Mouse (Mus musculus) heart, embryonic 11.5 days (tissue): Measurements from ENCODE around the gene Rpl27. TPM values are rescaled to one million over a fixed set of nuclear protein-coding genes. Genes with fewer than 3 reads are reported as not detected.
"Not testable (repeated sequence)": the region's sequence is repeated elsewhere in the genome, so short reads cannot be mapped to it uniquely, and the experiment has no call there.

ENCODE experiments used
- ATAC-seq: fragments of 200-750 bp; cut with Nextera tagmentation; replicated peaks from 2 replicates; pipeline ENCODE4 v1.8.0; 2017; ENCODE audit warnings: moderate library complexity; ENCODE audit not compliant: insufficient number of reproducible peaks, low FRiP score, low TSS enrichment
- H3K27ac ChIP-seq: fragments of 300-500 bp; sonication (generic); 2 replicates; pipeline ENCODE4 v1.5.1; 2014; ENCODE audit warnings: mild to moderate bottlenecking, low read depth, low read length
- H3K27me3 ChIP-seq: fragments of 300-500 bp; sonication (generic); 2 replicates; pipeline ENCODE4 v1.6.1; 2014; ENCODE audit warnings: mild to moderate bottlenecking, low read length, mixed read lengths; ENCODE audit not compliant: control insufficient read depth, insufficient read depth
- H3K36me3 ChIP-seq: fragments of 300-500 bp; sonication (generic); 2 replicates; pipeline ENCODE4 v1.6.1; 2014; ENCODE audit warnings: mild to moderate bottlenecking, low read length, moderate library complexity, mixed read lengths; ENCODE audit not compliant: control insufficient read depth, insufficient read depth
- H3K4me1 ChIP-seq: fragments of 300-500 bp; sonication (generic); 2 replicates; pipeline ENCODE4 v1.6.1; 2014; ENCODE audit warnings: low read length; ENCODE audit not compliant: control insufficient read depth, insufficient read depth
- H3K4me2 ChIP-seq: fragments of 300-500 bp; sonication (generic); 2 replicates; pipeline ENCODE4 v1.6.1; 2014; ENCODE audit warnings: mild to moderate bottlenecking, moderate library complexity
- H3K4me3 ChIP-seq: fragments of 300-500 bp; sonication (generic); 2 replicates; pipeline ENCODE4 v1.5.1; 2014; ENCODE audit warnings: low read depth, low read length
- H3K9ac ChIP-seq: fragments of 300-500 bp; sonication (generic); 2 replicates; pipeline ENCODE4 v1.6.1; 2014; ENCODE audit warnings: mild to moderate bottlenecking, low read depth, low read length, moderate library complexity
- H3K9me3 ChIP-seq: fragments of 300-500 bp; sonication (generic); replicated peaks from 2 replicates; pipeline ENCODE4 v1.6.1; 2016; ENCODE audit warnings: low read length; ENCODE audit not compliant: control insufficient read depth
- WGBS: fragments of 180-500 bp; shearing (Covaris S2); extraction: QIAGEN DNeasy Blood & Tissue Kit; methylation state at CpG from one replicate; pipeline ENCODE4 v1.1.7; 2014; ENCODE audit not compliant: insufficient replicate concordance; 5-methylcytosine and 5-hydroxymethylcytosine counted together
- polyA plus RNA-seq: library from polyadenylated mRNA; unstranded; fragments of >200 nt; fragmentation: Nextera tagmentation; extraction: Ambion mirVana; gene quantifications from 2 replicates; pipeline ENCODE4 v1.2.1, GENCODE M21; 2014

Gene Rpl27
- polyA plus RNA-seq, 1 experiment from 2014 or later, result 315 TPM

GRCm38 (mm10) chr11:101441450-101442126, 510 bp upstream of the Rpl27 start:
- H3K36me3 ChIP-seq, result peaks cover 22% of the 10 kb centered on the region
- H3K4me3 ChIP-seq, result peak overlapping the region; percentile 79
- H3K4me1 ChIP-seq, H3K9ac ChIP-seq, H3K27me3 ChIP-seq, H3K9me3 ChIP-seq, ATAC-seq: not testable (repeated sequence)
- 0 out of 2 replicates have a peak overlapping the region, but pooled peaks have one; percentile 29 for H3K27ac ChIP-seq
- H3K4me2 ChIP-seq, result peak overlapping the region; percentile 56
- 41% methylated on average over 14 of the region's 15 CpGs for WGBS

DNA sequence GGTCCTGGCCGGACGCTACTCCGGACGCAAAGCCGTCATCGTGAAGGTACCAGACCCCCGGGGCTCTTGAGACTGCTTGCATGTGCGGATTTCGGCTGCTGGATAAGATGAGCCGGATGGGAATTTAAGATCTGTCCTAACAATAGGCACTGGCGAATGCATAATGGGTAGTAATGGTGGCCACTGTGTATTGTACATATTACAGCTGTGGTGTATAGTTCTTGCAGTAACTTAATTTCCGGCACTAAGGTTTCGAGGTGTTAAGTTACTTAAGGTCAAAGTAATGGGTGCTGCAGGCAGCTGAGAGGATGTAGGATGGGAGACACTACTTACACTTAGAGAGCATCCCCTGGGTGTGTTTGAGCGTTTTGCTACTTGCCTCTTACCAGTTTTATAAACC, 662 bp downstream of the Rpl27 start:
- Histone ChIP-seq H3K4me1 (peaks cover 4% of the 10 kb centered on the region), H3K4me3 (peak overlapping the region; percentile 79), H3K36me3 (peaks cover 22% of the 10 kb centered on the region), H3K4me2 (peak overlapping the region; percentile 94), H3K27ac (peak overlapping the region; percentile 94), H3K9ac (peak overlapping the region; percentile 93), H3K9me3 (no peaks in the 10 kb centered on the region), H3K27me3 (no peaks in the 10 kb centered on the region)
- ATAC-seq, result no peak
- 1% methylated on average over 14 of the region's 14 CpGs for WGBS

DNA sequence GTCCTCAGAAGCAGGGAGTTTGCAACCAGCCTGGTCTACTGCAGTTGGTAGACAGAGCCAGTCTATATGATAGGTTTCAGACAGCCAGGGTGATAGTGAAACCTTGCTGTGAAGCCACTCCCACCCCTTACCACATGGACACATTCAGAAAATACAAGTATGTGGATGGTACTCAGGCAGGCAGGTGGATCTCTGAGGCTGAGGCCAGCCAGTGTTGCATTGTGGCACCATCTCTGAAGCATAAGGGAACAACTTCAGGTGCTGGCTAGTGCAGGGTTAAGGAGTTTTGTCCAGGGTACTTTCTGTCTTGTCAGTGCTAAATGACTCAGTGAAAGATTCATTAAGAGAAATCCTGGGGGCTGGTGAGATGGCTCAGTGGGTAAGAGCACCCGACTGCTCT, 4.2 kb downstream of the Rpl27 start:
- Histone ChIP-seq H3K9me3 (no peaks in the 10 kb centered on the region), H3K27ac (no peak overlapping the region), H3K4me1 (peaks cover 10% of the 10 kb centered on the region), H3K9ac (no peak overlapping the region), H3K27me3 (no peaks in the 10 kb centered on the region), H3K4me2 (no peak overlapping the region), H3K36me3 (peaks cover 22% of the 10 kb centered on the region), H3K4me3 (no peak overlapping the region)
- ATAC-seq, result no peak
- WGBS, result 65% methylated on average over 1 of the region's 1 CpGs

DNA sequence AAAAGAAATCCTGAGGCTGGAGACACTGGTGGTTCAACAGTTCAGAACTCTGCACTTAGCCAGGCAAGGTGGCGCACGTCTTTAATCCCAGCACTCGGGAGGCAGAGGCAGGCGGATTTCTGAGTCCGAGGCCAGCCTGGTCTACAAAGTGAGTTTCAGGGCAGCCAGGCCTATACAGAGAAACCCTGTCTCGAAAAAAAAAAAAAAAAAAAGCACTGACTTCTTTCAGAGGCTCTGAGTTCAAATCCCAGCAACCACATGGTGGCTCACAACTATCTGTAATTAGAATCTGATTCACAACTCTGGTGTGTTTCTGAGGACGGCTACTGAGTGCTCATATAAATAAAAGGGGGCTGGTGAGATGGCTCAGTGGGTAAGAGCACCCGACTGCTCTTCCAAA, 4.8 kb downstream of the Rpl27 start:
- not testable (repeated sequence) for H3K4me3 ChIP-seq, H3K4me2 ChIP-seq, H3K9ac ChIP-seq, H3K27me3 ChIP-seq, H3K27ac ChIP-seq, ATAC-seq, H3K9me3 ChIP-seq, H3K4me1 ChIP-seq
- H3K36me3 ChIP-seq, result peaks cover 22% of the 10 kb centered on the region
- WGBS, result 89% methylated on average over 8 of the region's 8 CpGs

GRCm38 (mm10) chr11:101447786-101448185, 5.7 kb downstream of the Rpl27 start:
- Histone ChIP-seq H3K4me1 (peaks cover 10% of the 10 kb centered on the region), H3K9me3 (no peaks in the 10 kb centered on the region), H3K27me3 (no peaks in the 10 kb centered on the region), H3K27ac (peak overlapping the region; percentile 62; the same call in 1 of the 2 replicates), H3K4me2 (peak overlapping the region; percentile 63), H3K4me3 (no peak overlapping the region), H3K9ac (no peak overlapping the region), H3K36me3 (peaks cover 22% of the 10 kb centered on the region)
- ATAC-seq, result no peak
- WGBS, result 82% methylated on average over 5 of the region's 5 CpGs

GRCm38 (mm10) chr11:101448274-101448746, 6.2 kb downstream of the Rpl27 start, which contains the start of gene Ifi35:
Ifi35 (plus strand) TSS chr11:101448407.
- H3K9me3 ChIP-seq, result no peaks in the 10 kb centered on the region
- WGBS, result 18% methylated on average over 10 of the region's 10 CpGs
- peak within 1 kb of the TSS; percentile 74 for H3K9ac ChIP-seq
- H3K4me1 ChIP-seq, result peaks cover 10% of the 10 kb centered on the region
- H3K27ac ChIP-seq, result peak within 1 kb of the TSS; percentile 62
- peaks cover 19% of the 10 kb centered on the region for H3K36me3 ChIP-seq
- peak; percentile 71 for ATAC-seq
- no peaks in the 10 kb centered on the region for H3K27me3 ChIP-seq
- H3K4me2 ChIP-seq, result peak within 1 kb of the TSS; percentile 63
- H3K4me3 ChIP-seq, result peak within 1 kb of the TSS; percentile 50

- Histone ChIP-seq H3K9ac (peak overlapping the region; percentile 74; the same call in 1 of the 2 replicates), H3K27me3 (no peaks in the 10 kb centered on the region), H3K27ac (0 out of 2 replicates have a peak overlapping the region, but pooled peaks have one; percentile 1), H3K4me3 (peak overlapping the region; percentile 50), H3K9me3 (no peaks in the 10 kb centered on the region), H3K4me2 (peak overlapping the region; percentile 63), H3K36me3 (peaks cover 14% of the 10 kb centered on the region), H3K4me1 (peaks cover 6% of the 10 kb centered on the region)
- WGBS, result 71% methylated on average over 4 of the region's 4 CpGs
- no peak for ATAC-seq
Measured at GRCm38 (mm10) chr11:101448899-101449298, 6.8 kb downstream of the Rpl27 start.

GRCm38 (mm10) chr11:101449596-101449995, 7.5 kb downstream of the Rpl27 start:
- not testable (repeated sequence) for H3K9ac ChIP-seq, ATAC-seq, H3K4me3 ChIP-seq, H3K4me2 ChIP-seq, H3K9me3 ChIP-seq, H3K27ac ChIP-seq, H3K36me3 ChIP-seq, H3K4me1 ChIP-seq, H3K27me3 ChIP-seq
- 79% methylated on average over 4 of the region's 4 CpGs for WGBS

GRCm38 (mm10) chr11:101450394-101450793, 8.3 kb downstream of the Rpl27 start:
- Histone ChIP-seq H3K4me3 (no peak overlapping the region), H3K27me3 (no peaks in the 10 kb centered on the region), H3K9me3 (no peaks in the 10 kb centered on the region), H3K4me1 (0 out of 2 replicates have a peak, but pooled peaks cover 6% of the 10 kb centered on the region), H3K27ac (no peak overlapping the region), H3K4me2 (no peak overlapping the region), H3K36me3 (peaks cover 2% of the 10 kb centered on the region; the same call in 1 of the 2 replicates), H3K9ac (no peak overlapping the region)
- WGBS, result 85% methylated on average over 3 of the region's 3 CpGs
- no peak for ATAC-seq
